Comparison of ENCODE assay signal across 13 mouse cellular contexts in genomic region chr7:71963456-71963855, GRCm38 (mm10).
DNase-seq lines count a peak whose midpoint lies in the region; ATAC-seq and TF ChIP-seq lines count a peak whose summit lies in the region.
"Had no signal": no experiment of that assay in that cellular context is flagged by ENCODE, and none has a peak within 500 bp of the region (broad histone marks: within the 10 kb centered on the region; RNA-seq: fewer than 3 reads in every experiment).

No protein-coding gene starts in this region.

- no peak overlapping the region for H3K4me2 ChIP-seq in liver, embryonic 16.5 days (ENCODE audit: low read depth, low read length)
- no peak overlapping the region for H3K4me2 ChIP-seq in liver, embryonic 12.5 days
- no peak overlapping the region for H3K4me2 ChIP-seq in stomach, postnatal 0 days (replicated peaks; ENCODE audit: low read depth)
- H3K4me2 ChIP-seq: limb, embryonic 12.5 days had no signal

- H3K4me3 ChIP-seq in liver, embryonic 16.5 days (ENCODE audit: low read depth, low read length): no peak overlapping the region
- H3K4me3 ChIP-seq in liver, embryonic 12.5 days: no peak overlapping the region
- no peak overlapping the region for H3K4me3 ChIP-seq in stomach, postnatal 0 days (ENCODE audit: low read depth, low read length)
- H3K4me3 ChIP-seq: limb, embryonic 12.5 days had no signal

- WGBS in liver, embryonic 16.5 days (ENCODE audit: insufficient replicate concordance): 35% methylated on average over 4 of the region's 4 CpGs
- 46% methylated on average over 4 of the region's 4 CpGs for WGBS in liver, embryonic 12.5 days (ENCODE audit: insufficient replicate concordance)
- 45% methylated on average over 4 of the region's 4 CpGs for WGBS in stomach, postnatal 0 days

- no peak for TF ChIP-seq EP300 in stomach, postnatal 0 days (optimal IDR thresholded peaks at IDR 0.05)

- ATAC-seq in liver, embryonic 16.5 days (ENCODE audit: low read depth): peak; percentile 27; the same call in 1 of the 2 replicates
- no peak for ATAC-seq in liver, embryonic 12.5 days
- no peak for ATAC-seq in stomach, postnatal 0 days (ENCODE audit: low FRiP score, low TSS enrichment)
- ATAC-seq: inflammation-experienced regulatory T-cells, adult 6 months had no signal

- H3K4me1 ChIP-seq in liver, embryonic 16.5 days (ENCODE audit: control insufficient read depth, low read depth, low read length): no peaks in the 10 kb centered on the region
- peaks cover 8% of the 10 kb centered on the region for H3K4me1 ChIP-seq in liver, embryonic 12.5 days
- H3K4me1 ChIP-seq in stomach, postnatal 0 days (replicated peaks; ENCODE audit: control insufficient read depth, insufficient read depth): no peaks in the 10 kb centered on the region

- DNase-seq in heart, adult 9 months (ENCODE audit: low spot score in 2 of 2): peak; percentile 23 to 34
- DNase-seq in kidney, postnatal 36 days: peak; percentile 53 to 73
- DNase-seq in stomach, postnatal 0 days (ENCODE audit: low spot score): no peak
- DNase-seq in frontal cortex, adult 2 months (ENCODE audit: extremely low spot score in 1 of 2, low spot score in 1 of 2): no peak
- no peak for DNase-seq in spleen, postnatal 36 days (ENCODE audit: low spot score in 2 of 2)
- no peak for DNase-seq in layer of hippocampus, postnatal 10 days (ENCODE audit: low spot score in 2 of 2)
- DNase-seq: cerebellum, adult 9-10 months; gastrocnemius, postnatal 10 days; midbrain, embryonic 14.5 days had no signal

- H3K9ac ChIP-seq in liver, embryonic 16.5 days (ENCODE audit: low read depth, low read length): no peak overlapping the region
- no peak overlapping the region for H3K9ac ChIP-seq in liver, embryonic 12.5 days
- no peak overlapping the region for H3K9ac ChIP-seq in stomach, postnatal 0 days (ENCODE audit: low read length)
- H3K9ac ChIP-seq: limb, embryonic 12.5 days had no signal

- no peaks in the 10 kb centered on the region for H3K36me3 ChIP-seq in liver, embryonic 16.5 days (ENCODE audit: control insufficient read depth, insufficient read depth)
- no peaks in the 10 kb centered on the region for H3K36me3 ChIP-seq in liver, embryonic 12.5 days
- no peaks in the 10 kb centered on the region for H3K36me3 ChIP-seq in stomach, postnatal 0 days (ENCODE audit: control insufficient read depth, insufficient read depth, low read length)
- H3K36me3 ChIP-seq: limb, embryonic 12.5 days had no signal

- H3K27me3 ChIP-seq in liver, embryonic 16.5 days (ENCODE audit: control insufficient read depth, insufficient read depth, low read depth, low read length): no peaks in the 10 kb centered on the region
- H3K27me3 ChIP-seq in liver, embryonic 12.5 days (replicated peaks): no peaks in the 10 kb centered on the region
- H3K27me3 ChIP-seq in stomach, postnatal 0 days (ENCODE audit: control insufficient read depth, insufficient read depth, low read length): no peaks in the 10 kb centered on the region
- H3K27me3 ChIP-seq: limb, embryonic 12.5 days had no signal

- peak; percentile 45 for TF ChIP-seq CTCF in stomach, postnatal 0 days (IDR thresholded peaks at IDR 0.05; ENCODE audit: low read depth)

- no peak overlapping the region for H3K27ac ChIP-seq in liver, embryonic 16.5 days (ENCODE audit: low read length)
- no peak overlapping the region for H3K27ac ChIP-seq in liver, embryonic 12.5 days
- no peak overlapping the region for H3K27ac ChIP-seq in stomach, postnatal 0 days (replicated peaks)
- H3K27ac ChIP-seq: limb, embryonic 12.5 days had no signal

- no peaks in the 10 kb centered on the region for H3K9me3 ChIP-seq in liver, embryonic 16.5 days (replicated peaks; ENCODE audit: control insufficient read depth, low read length)
- no peaks in the 10 kb centered on the region for H3K9me3 ChIP-seq in liver, embryonic 12.5 days (replicated peaks)
- no peaks in the 10 kb centered on the region for H3K9me3 ChIP-seq in stomach, postnatal 0 days (ENCODE audit: control insufficient read depth, low read length)
- H3K9me3 ChIP-seq: limb, embryonic 12.5 days had no signal

Comparison
In these comparisons a context has a peak if more than half of its experiments do, and no peak if none do; other contexts are left out.
1. DNase-seq: peak in heart, adult 9 months (2 of 2) and kidney, postnatal 36 days (2 of 2); none in stomach, postnatal 0 days (single experiment), frontal cortex, adult 2 months (0 of 2), spleen, postnatal 36 days (0 of 2) and layer of hippocampus, postnatal 10 days (0 of 2).